Mouse (Mus musculus) layer of hippocampus, adult 2 months (tissue): ENCODE data around the gene Lpp. TPM values are rescaled to one million over a fixed set of nuclear protein-coding genes. Genes with fewer than 3 reads are reported as not detected.

ENCODE experiments used
- DNase-seq, 2 experiments: peaks; one replicate each; pipeline ENCODE4 v3.0.0; 2022; ENCODE audit warnings: low spot score in 2 of 2
- H3K27ac ChIP-seq: fragments of 200-600 bp; 2 replicates; pipeline ENCODE4 v1.8.1; 2022
- H3K4me3 ChIP-seq: fragments of 200-600 bp; 2 replicates; pipeline ENCODE4 v1.8.1; 2022; ENCODE audit warnings: mild to moderate bottlenecking
- CTCF ChIP-seq: fragments of 200-600 bp; conservative IDR thresholded peaks from 2 replicates; pipeline ENCODE4 v1.8.1; 2022; ENCODE audit warnings: antibody characterized with exemption, mild to moderate bottlenecking, moderate library complexity
- total RNA-seq, 2 experiments: library from RNA; stranded (reverse); gene quantifications; 2 replicates each; pipeline ENCODE4 v1.2.3; 2021

Gene Lpp
- total RNA-seq, 2 experiments from 2014 or later = 10.1 to 10.5 TPM

DNA sequence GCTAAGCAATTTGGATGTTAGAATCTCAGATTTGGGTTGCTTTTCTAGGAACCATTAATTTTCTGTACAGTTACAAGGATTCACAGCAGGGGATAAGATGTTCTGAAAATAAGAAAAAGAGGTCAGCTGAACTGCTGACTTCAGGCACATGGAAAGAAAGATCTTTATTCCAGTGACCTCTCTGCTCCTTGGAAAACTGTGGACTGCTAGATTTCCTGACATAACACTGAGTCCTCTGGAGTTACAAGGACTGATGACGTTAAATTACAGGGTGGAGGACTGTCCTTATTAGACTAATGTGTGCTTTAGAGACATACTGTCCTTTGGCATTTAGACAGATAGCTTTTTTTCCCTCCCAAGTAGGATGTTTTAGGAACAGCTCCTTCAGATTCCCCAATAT is 77.3 kb downstream of the Lpp start:
- H3K4me3 ChIP-seq = no peak overlapping the region
- TF ChIP-seq CTCF = no peak
- no peak overlapping the region for H3K27ac ChIP-seq
- DNase-seq = no peak

DNA sequence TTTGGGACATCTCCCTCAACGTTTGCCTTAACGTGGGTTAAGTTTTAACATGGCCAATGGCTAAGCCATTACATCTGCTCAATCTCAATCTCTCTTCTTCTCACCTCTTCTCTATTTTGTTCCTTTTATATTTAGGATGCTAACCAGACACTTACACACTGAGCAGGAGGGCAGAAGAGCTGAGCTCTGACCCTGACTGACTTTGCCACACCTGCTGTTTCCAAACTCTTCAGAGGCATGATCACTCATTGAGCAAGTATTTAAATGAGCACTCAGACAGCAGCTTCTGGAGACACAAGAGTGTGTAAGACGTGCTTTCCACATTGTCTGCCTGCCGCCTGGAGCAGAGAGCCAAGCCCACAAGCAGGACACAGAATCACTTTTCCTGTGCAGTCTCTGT is 77.7 kb downstream of the Lpp start:
- Histone ChIP-seq H3K4me3 (no peak overlapping the region), H3K27ac (peak overlapping the region; percentile 29; the same call in 1 of the 2 replicates)
- no peak for DNase-seq
- no peak for TF ChIP-seq CTCF

DNA sequence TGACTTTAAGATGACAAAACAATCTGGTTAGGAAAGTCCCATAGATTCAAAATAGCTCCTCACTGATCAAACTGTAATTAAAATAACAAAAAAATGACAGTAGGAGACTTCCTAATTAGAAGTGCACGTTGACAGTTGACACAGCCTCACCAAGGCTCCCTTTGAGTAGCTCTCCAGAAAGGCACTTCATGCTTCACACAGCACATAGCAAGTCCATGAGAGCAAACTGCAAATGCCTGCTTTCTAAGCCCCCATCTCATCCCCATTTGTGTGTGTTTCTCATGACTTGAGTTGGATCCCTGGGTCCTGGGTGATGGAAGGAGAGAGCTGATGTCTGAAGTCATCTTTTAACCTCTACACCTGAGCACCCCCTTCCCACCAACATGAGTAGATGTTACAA is 78.5 kb downstream of the Lpp start:
- Histone ChIP-seq H3K4me3 (no peak overlapping the region), H3K27ac (peak overlapping the region; percentile 29; the same call in 1 of the 2 replicates)
- DNase-seq = no peak
- TF ChIP-seq CTCF = no peak

DNA sequence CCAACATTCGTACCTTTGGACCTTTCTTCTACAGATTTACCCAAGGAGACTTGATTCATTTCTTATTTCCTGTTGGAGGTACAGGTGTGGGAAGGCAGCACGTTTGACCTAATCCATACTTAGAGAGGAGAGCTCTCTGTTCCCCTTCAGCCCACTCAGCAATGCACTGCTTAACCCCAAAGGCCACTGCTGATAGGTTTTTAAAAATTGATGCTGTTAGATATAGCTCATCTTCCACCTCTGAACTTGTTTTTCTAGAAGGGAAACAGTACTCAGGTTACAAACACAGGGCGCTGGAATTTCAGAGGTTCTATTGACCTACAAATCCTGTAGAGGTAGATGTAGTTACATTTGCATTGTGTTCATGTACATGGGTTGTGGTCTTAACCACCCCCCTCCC is 80.7 kb downstream of the Lpp start:
- no peak for DNase-seq
- H3K4me3 ChIP-seq = no peak overlapping the region
- TF ChIP-seq CTCF = no peak
- no peak overlapping the region for H3K27ac ChIP-seq

DNA sequence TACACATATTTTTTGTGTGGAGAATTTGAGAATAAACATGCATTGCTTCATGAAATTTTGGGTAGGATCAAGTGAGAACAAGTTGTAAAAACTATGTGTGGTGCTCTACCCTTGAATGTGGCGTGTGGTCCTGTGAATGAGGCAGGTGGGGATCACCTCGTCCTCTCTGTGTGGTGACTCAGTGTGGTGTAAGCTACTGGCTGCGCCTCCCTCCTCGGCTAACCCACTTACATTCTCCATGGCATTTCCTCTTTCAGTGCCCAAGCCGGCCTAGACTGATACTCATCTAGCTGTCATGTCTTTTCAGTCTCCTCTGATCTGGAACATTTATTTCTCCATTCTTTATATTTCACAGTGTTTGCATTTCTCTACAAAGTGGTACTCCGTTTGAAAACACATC is 81.5 kb downstream of the Lpp start:
- DNase-seq = no peak
- H3K4me3 ChIP-seq = no peak overlapping the region
- TF ChIP-seq CTCF = no peak
- H3K27ac ChIP-seq = no peak overlapping the region

DNA sequence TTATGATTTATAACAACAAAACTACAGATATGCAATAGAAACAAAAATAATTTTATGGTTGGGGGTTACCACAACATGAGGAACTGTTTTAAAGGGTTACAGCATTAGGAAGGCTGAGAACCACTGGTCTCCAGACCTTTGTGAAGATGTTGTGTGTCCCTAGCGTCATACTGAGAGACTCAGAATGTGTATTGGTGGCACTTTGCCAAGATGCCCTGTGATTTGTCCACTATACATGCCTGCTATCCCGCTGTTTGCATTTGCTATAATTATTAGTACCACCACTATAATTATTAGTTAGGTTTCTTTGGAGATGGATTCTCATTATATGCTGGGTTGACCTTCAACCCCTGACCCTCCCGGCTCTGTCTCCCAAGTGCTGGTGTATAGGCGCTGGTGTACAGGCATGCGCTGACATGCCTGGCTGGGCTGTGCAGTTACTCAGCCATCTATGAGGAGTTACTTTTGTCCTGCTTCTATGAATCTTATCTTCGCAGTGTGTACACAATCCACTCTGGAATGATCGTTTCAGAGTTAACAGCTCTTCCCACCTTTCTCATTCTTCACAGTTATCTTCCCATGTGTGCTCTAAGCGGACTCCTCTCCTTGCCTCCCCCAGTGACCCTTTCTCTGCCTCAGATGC is 82.1 kb downstream of the Lpp start:
- Histone ChIP-seq H3K4me3 (no peak overlapping the region), H3K27ac (no peak overlapping the region)
- no peak for TF ChIP-seq CTCF
- no peak for DNase-seq

DNA sequence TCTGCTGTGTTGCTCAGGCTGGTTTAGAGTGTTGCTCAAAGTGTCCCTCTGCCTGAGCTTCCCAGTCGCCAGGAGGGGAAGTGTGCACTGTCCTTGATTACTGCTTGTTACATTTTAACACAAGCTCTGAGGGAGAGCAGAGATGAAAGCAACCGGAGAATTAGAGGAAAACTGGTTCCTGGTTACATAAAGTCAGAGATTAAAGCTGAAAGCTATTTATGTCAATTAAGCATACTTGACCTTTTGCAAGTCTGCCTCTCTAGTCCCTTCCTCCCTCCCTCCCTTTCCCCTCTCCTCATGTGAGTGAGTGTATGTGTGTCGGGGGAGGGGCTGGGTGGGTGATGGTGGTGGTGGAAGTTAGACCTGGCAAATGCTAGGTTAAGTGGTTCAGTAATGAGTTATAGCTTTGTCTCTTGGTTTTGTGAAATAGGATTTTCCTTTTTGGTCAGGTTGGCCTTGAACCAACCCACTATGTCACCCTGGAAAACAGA is 83.6 kb downstream of the Lpp start:
- no peak for DNase-seq

DNA sequence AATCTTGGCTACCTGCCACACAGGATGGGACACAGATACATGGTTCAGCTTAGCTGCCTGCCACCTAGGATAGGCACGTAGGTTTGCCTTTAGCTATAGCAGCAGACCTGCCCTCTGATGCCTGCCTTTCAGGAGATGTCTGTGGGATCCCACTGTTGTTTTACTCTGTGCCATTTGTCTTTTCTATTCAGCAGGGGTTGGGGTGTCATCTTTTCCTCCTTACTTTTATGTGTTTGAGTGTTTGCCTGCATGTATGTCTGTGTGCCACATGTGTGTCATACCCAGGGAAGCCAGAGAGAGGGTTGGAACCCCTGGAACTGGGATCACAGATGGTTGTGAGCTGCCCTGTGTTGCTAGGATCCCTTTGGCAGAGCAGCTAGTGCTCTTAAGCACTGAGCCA is 84.7 kb downstream of the Lpp start:
- Histone ChIP-seq H3K4me3 (no peak overlapping the region), H3K27ac (no peak overlapping the region)
- no peak for DNase-seq
- TF ChIP-seq CTCF = no peak

More for the DNA sequence above, 83.6 kb downstream of the Lpp start:
- H3K27ac ChIP-seq = no peak overlapping the region
- H3K4me3 ChIP-seq = no peak overlapping the region
- TF ChIP-seq CTCF = no peak

DNA sequence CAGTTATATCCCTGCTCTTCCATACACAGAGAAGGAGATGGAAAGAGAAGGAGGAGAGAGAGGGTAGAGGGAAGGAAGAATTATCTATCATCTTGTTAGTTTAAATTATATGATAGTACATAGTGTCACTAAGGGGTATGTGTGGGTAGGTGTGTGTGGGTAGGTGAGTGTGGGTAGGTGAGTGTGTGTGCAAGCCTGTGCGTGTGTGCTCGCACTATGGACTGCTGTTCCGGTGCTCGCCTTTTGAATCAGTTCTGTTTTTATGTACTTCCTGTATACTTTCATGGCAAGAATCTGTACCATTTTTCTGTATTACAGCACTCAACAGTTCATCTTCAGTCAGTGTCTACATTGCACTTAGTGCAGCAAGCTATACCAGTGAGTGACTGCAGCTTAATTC is 85.5 kb downstream of the Lpp start:
- no peak for TF ChIP-seq CTCF

DNA sequence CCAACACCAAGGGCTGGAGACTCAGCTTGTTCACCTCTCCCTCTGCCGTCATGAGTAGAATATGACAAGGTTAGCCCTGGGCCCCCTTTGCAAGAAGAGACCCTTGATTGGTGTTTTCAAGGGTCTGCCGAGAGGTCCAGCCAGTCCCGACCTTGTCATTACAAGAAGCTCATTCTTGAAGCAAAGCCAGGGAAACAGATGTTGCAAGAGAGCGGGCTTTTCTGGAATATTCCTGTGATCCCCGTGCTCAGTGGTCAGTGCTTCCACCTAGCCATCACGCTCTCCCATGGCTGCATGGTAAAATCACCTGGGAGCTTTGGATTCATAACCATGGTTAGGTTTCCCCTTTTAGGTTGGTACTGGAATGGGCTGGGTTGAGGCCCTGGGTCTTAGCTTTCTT is 89.3 kb downstream of the Lpp start:
- Histone ChIP-seq H3K27ac (0 out of 2 replicates have a peak overlapping the region, but pooled peaks have one; percentile 78), H3K4me3 (no peak overlapping the region)
- no peak for DNase-seq
- no peak for TF ChIP-seq CTCF

More for the DNA sequence above, 85.5 kb downstream of the Lpp start:
- Histone ChIP-seq H3K4me3 (no peak overlapping the region), H3K27ac (no peak overlapping the region)
- no peak for DNase-seq

DNA sequence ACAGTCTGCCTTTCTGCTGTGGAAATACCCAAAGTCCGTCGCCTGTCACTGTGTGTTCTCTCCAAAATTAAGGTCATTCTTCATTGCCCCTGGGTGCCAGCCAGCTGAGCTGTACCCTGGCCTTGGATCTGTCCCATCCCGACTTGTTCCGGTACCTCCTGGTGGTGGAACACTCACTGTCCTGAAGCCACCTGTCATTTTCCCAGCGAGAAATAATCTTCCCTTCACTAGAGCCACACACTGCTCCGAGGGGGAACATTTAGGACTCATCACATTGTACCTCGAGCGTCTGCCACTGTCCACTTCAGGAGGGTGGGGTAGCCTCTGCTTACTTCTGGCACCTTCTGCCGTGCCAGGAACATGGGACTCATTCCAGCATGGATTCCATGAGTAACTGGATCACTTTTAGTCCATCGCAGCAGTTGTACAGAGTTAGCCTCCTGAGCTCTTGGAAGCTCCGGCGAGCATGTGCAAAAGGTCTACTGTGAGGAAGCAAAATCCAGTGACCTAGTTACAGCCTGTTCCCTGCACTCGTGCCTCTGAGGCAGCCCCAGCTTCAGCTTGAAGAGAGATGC is 90.3 kb downstream of the Lpp start:
- no peak for DNase-seq
- H3K27ac ChIP-seq = peak overlapping the region; percentile 78
- no peak overlapping the region for H3K4me3 ChIP-seq
- peak; percentile 29; the same call in 1 of the 2 replicates for TF ChIP-seq CTCF

DNA sequence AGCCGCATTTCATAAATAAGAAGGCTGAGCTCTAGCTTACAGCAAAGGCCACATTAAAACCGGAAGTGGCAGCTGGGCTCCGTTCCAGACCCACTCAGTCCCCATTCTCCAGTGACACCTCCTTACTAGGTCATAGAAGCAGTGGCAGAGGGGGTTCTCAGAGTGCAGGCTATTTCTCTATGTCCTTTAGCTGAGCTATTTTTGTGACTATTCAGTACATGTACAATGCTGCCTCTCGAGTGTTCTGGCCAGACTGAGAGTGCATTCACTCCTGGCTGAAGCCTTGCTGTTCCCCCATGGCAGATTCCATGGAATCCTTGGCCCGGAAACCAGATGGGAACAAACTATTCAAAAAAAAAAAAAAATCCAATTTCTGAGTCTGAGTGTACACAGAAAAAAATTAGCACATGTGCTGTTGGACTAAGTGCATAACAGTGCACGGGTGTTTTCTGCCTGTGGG is 94.5 kb downstream of the Lpp start:
- Histone ChIP-seq H3K4me3 (no peak overlapping the region), H3K27ac (peak overlapping the region; percentile 87)
- peak; percentile 47 to 55 for DNase-seq
- TF ChIP-seq CTCF = peak; percentile 37

DNA sequence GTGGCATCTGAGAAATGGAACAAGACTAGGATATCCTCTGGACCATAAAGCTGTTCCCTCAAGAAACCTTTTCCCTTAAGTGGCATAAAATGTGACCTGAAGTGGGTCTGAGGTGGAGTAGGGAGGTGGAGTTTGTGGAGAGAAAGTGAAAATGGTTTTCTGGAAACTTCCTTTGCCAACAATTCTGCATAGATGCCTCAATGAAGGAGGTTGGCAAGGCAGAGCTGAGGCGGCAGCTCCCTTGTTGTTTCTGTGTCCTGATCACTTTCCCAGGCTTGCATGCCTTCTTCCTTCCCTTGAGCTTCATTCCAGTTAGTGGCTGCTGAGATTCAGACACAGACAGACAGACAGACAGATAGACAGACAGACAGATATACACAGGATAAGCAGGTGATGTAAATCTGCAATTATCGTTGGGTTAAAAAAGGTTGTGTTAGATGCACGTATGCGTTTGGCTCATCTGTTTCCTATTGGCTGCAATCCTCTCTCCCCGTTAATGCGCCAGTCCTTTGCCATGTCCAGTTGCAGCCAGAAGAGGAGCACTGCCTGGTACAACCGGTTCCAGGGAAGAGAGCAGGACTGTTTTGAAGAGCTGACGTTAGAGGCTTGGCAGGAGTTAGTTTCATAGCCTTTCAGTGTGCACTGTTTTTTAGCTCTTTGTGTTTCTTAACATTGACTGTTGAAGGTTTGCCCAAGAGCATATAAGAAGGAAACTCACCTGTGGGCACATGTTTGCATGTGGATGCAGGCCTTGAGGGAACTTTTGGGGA is 96.4 kb downstream of the Lpp start:
- no peak for DNase-seq

More for the DNA sequence above, 96.4 kb downstream of the Lpp start:
- no peak overlapping the region for H3K4me3 ChIP-seq
- H3K27ac ChIP-seq = peak overlapping the region; percentile 81
- peak; percentile 26 for TF ChIP-seq CTCF
